Mouse (Mus musculus) spleen, postnatal 4 days (tissue): ENCODE measurements around the gene Pa2g4.

ENCODE experiments used
- DNase-seq, 2 experiments: peaks; one replicate each; pipeline ENCODE4 v3.0.0; 2022; ENCODE audit warnings: low spot score in 2 of 2

The Pa2g4 gene

DNA sequence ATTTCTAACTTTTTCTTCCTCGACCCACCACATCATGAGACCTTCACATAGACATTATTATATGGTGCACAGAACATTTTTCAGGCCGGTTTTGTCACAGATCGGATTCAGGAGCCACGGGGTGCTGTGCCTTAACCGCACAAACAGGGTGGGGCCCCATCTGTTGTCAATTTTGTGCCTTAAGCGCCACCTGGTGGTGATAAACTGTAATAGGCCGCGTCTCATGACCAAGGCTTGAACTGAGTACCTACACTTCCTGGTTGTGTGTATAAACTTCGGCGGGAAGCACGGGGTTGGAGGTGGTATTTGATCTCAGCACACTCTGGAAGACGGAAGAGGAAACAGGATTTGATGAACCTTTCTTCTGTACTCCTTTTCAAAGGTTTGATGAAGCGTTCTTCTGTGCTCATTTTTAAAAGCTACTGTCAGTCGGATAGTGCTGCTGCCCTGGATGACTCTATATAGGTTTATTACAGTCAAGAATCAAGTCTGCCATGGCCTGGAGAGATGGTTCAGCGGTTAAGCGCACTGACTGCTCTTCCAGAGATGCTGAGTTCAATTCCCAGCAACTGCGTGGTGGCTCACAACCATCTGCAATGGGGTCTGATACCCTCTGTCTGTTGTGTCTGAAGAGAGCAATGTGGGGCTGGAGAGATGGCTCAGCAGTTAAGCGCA is 29.4 kb downstream of the Pa2g4 start:
- peak; percentile 92 to 94 for DNase-seq

DNA sequence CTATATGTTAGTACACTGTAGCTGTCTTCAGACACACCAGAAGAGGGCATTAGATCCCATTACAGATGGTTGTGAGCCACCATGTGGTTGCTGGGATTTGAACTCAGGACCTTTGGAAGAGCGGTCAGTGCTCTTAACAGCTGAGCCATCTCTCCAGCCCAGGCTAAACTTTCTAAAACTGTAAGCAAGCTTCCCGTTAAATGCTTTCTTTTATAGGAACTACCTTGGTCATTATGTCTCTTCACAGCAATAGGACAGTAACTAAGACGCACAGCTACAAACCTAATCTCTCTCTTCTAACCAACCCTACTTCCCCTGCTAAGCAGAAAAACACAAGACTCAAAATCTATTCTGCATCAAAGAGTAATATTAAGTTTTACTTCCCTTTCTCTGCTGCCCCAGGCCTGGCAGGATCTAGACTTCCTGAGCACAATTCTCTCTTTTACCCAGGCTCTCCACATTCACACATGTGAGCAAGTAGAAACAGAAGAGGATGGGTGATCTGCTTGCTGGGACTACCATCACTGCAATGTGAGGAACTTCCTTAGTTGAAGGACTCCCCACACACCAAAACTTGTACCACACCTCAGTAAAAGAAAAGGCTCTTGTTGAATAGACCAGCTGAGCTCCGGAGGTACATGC is 30.0 kb downstream of the Pa2g4 start:
- no peak for DNase-seq

DNA sequence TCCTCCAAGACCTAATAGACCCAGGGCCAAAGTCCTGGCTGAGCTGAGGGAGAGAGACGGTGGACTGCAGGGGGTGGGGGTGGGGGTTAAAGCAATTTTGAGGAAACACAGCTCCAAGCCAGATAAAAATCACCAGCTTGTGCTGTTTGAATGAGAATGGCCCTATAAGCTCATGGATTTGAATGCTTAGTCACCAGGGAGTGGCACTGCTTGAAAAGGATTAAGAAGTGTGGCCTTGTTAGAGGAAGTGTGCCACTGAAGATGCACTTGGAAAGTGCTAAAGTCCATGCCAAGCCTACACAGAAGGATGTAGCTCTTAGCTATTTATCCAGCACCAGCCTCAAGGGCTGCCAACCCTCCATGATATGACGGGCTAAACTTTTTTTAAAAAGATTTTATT is 30.6 kb downstream of the Pa2g4 start:
- no peak for DNase-seq

DNA sequence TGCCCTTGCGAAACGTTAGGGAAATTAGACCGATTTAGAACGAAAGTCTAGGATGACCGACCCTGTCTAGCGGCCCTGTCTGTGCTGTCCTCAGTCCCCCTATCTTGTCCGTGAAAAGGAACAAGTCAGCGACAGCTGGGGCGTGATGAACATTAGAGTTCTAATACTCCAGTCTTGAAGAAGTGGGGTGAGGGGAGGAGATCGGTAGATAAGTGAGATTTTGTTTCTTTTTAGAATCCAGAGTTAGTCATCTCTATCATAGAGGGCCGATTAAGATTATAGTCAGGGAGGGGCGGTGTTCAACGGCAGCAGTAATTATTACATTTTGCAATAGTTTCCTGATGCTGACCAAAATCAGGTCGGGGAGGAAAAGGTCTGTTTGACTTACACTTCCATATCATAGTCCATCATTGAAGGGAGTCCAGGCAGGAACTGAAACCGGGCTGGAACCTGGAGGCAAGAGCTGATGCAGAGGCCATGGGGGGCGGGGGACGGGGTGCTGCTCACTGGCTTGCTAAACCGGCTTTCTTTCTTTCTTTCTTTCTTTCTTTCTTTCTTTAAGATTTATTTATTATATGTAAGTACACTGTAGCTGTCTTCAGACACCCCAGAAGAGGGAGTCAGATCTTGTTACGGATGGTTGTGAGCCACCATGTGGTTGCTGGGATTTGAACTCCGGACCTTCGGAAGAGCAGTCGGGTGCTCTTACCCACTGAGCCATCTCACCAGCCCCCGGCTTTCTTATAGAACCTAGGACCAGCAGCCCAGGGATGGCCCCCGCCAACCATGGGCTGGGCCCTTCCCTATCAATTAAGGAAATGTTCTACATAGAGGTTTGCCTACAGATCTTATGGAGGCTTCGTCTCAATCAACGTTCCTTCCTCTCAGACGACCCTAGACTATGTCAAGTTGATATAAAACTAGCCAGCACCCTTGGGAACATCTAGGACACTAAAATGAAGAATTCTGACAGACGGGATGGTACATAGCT is 39.1 kb downstream of the Pa2g4 start:
- DNase-seq, result no peak

DNA sequence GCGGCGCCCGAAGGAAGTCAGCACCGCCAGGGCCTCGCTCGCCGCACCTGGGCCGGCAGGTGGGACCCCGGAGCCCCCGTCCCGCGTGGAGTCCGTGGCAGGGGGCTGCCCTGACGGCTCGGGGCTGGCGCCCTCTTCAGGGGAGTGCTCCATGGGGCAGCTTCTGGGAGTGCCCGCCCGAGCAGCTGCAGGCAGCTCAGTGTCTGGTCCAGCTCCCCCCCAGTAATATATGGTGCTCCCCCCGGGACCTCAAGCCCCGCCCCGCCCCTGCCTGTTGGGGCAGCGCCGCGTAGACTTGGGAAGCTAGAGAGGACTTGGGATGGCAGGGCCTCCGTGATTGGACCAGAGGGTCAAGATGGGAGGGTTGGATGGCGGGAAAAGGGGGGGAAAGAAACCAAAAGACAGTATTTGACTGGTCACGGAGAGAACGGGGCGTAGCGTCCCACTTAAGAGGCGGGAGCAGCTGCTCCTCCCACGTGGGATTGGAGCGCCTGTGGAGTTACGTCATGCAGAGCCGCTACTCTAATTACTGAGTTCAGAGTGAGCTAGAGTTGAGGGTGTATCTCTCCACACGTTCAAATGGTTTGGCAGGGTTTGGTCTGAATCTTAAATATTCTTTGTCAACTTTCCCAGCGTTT is 40.0 kb downstream of the Pa2g4 start, which contains the start of gene Esyt1:
Esyt1 (minus strand) TSS at position 201 of the 638 bp plus-strand sequence.
- DNase-seq, result peak; percentile 90 to 93

DNA sequence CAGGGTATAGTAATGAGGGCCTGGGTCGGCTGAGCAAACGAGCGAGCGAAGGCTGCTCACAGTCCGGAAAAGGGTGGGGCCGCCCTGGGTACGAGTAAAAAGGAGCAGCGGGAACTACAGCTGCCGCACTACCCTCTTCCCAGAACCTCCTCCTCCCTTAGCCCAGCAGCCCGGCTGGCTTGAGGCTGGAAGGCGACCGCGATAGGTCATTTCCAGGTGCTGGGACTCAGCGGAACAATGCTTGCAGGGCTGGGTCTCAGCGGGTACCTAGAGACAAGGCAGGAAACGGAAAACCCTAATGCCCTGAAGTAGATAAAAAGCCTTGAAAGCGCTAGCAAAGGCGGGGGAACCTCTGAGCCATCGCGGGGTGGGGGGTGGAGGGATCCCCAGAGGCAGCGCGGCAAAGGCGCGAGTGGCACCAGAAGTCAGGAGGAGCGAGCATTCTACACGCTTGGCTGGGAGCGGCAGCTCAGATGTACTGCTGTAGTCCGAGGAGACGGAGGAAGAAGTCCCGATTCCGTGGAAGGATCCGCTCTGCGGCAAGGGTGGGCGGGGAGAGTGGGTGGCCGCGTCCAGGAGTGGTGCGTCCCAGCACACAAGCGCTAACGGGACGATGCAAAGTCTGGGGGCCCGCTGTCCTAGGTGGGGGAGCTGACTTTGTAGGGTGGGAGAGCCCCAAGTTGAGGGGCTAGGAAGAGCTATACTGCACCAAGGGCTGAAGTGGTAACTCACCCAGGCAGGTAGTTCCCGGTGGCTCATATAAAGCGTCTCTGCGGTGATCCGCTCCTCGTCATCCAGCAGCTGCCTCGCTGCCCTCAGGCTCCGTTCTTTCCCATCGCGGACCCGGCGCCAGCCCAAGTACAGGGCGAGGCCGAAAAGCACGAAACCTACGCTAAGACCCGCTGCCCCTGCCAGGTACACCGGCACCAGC is 40.8 kb downstream of the Pa2g4 start:
- peak; percentile 63 to 86 for DNase-seq

DNA sequence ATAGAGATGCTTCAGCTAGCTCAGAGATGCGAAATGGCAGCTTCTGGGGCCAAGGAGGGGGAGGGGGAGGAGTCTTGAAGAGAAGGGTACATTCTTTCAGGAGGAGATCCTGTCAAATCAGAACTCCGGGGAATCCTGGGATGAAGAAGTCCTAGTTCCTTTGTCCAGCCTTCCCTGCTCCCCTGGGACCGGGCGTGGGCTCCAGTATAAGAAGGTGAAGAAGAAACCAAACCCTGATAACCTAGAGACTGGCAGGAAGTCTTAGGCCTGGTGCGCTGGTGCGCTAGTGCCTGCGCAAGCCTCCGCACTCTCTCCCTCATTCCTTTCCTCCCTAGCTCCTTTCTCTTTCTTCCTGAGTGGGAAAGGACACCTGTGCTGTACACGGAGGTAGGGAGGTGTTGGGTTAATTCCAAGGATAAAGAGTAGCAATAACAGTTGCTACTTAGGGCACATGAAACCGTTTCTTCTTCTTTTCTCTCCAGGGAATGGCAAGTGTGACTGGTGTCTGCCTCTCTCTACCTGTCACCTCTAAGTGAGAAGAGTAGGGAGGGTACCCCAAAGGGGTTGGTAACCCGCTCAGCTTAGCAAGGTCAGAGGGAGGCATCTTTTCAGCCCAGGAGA is 41.6 kb downstream of the Pa2g4 start:
- no peak for DNase-seq

DNA sequence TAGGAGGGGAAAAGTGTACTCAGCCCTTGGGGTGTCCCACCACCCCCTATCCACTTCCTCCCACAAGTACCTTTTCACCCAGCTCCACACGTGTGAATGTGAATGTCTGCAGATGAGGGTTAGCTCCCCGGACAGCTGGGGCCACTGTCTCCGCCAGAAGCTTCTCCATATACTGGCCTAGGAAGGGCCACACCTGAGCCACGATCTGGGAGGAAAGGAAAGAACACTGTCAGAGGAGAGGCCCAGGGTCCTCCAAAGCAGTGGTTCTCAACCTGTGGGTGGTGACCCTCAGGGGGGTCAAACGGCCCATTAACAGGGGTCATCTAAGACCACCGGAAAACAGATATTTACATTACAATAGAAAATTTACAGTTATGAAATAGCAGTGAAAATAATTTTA is 43.4 kb downstream of the Pa2g4 start:
- no peak for DNase-seq

DNA sequence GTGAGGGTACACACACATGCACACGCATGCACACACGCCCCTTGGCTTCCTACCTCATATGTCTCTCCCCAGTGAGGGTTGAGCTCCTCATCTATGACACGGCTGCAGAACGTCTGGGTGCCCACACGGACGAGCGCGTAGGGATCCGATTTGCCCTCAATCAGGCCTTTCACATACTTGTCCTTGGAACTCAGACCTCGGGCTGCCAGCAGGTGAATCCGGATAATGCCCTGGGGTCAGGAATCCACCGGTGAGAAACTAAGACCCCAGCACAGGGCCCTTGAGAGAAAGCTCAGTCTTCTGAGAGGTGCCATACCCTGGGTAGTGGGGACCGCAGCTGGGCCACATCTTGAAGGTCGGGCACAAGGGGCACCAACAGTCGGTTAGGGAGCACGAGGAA is 45.2 kb downstream of the Pa2g4 start:
- DNase-seq, result no peak

DNA sequence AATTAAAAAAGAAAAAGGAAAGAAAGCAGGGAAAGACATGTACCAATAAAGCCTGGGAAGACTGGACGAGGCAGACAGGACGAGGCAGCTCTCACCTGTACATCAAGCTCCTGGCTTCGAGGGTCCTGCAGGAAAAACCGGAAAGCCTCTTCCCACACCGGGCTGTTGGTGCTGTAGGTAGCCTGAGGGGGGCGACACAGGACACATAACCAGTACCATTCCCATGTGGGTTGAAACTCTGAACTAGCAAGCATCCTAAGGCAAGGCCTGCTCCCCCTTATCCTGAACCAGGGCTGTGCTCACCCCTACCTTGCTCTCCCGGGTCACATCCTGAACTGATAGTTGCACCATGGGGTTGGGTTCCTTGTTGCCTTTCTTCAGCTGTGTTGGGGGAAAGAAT is 47.0 kb downstream of the Pa2g4 start:
- DNase-seq, result no peak

DNA sequence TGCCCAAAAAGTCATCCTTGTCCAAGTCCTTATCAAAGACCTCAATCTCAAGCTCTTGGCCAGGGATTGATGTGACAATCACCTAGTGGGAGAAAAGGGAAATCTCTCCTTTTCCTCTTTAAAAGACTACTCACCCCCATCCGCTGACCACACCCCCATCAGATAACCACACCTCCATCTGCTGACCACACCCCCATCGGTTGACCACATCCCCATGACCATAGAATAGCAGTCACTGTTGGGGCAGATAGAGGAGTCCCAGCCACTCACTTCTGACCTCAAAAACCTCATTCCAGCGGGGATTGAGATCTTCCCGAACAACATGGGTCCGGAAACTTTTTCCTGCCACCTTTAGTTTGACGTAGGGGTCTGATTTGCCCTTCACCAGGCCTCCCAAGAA is 49.1 kb downstream of the Pa2g4 start:
- DNase-seq, result no peak

DNA sequence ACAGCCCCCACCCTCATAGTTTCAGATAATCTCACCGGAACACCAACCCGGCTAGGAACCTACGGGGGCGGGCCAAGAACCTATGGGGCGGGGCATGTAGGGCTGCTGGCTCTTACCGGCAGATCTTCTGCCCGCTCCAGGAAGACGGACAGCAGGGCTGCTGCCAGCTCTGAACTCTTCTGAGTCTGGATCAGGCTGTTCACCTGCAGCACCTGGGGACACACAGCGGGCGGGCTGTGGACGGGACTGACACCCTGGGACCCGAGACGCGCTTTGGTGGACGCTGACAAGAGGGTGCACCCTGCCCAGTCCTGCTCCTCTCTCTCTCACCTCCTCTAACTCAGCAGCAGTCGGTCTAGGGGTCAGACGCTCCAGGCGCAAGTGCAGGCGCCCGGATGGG is 49.8 kb downstream of the Pa2g4 start:
- DNase-seq, result no peak

DNA sequence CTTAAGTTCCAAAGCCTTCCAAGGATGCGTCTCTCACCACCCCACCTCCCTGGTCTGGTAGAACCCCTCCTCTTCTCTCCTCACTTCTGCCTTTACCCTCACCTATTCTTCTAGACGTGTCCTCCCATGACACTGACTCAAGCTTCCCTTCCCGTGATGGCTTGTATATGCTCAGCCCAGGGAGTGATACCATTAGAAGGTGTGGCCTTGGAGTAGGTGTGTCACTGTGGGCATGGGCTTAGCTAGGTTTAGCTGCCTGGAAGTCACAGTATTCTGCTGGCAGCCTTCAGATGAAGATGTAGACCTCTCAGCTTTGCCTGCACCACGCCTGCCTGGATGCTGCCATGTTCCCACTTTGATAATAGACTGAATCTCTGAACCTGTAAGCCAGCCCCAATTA is 50.7 kb downstream of the Pa2g4 start:
- no peak for DNase-seq

DNA sequence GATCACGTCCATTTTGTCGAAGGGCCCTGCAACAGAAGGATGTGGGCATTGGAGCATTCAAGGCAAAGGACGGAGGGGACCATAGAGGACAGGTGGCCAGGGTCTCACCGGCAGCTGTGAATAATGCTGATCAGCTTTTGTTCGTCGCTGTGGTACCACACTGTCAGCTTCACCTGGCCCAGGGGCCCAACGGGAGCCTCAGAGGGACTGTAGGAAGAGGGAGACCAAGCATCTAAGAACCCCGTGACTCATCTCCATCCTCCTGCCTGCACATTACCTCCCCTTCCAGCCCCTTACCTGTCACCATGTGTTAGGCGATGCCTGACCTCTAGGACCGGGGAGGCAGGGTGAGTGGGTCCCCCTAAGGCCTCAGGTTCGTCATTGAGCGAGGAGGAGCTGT is 54.0 kb downstream of the Pa2g4 start:
- DNase-seq, result no peak

DNA sequence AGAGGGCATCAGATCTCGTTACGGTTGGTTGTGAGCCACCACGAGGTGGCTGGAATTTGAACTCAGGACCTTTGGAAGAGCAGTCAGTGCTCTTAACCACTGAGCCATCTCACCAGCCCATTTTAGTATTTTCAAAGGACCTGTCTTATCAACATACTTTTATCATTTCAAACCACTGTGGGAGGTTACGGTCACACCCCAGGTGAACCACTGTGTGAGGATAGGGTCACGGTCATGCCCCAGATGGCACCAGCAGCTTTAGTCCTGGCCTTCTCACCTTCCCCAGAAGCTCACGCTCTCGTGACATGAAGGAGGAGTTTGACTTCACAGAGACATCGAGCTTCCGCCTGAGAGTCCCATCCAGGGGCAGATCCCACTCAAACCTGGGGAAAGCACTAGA is 54.6 kb downstream of the Pa2g4 start:
- DNase-seq, result no peak

DNA sequence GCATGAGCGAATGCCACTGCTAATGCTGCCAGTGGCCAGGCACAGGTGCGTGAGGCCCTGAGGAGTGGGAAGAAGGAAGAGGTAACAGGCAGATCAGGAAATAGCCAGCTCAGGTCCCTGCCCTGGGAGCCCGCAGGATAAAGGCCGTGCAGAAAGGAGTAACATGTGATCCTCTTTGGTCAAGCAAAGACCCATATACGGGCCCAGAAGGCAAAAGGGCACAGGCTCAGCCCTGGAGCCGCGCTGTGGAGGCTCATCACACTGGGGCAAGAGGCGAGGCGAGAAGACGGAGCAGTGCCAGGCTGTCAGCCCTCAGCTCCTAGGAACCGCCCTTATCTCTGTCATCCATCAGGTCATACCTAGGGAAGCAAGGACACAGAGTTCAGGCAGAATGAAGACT is 55.5 kb downstream of the Pa2g4 start:
- DNase-seq, result no peak

DNA sequence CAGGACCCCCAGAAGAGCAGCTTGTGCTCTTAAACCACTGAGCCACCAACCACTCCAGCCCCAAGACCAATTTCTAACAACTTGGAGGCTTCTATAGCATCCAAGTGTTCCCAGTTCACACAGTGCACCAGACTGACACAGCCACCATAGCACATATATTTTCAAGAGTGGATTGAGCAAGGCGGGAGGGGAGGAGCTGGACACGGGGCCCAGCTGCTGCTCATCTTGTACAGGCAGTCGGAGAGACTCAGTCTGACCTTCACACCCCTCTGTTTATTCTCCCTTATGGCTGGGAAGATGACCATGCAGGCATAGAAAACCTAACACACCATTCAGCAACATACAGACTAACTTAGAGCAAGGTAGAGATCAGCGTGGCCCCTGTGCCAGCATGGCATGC is 56.0 kb downstream of the Pa2g4 start:
- DNase-seq, result no peak

DNA sequence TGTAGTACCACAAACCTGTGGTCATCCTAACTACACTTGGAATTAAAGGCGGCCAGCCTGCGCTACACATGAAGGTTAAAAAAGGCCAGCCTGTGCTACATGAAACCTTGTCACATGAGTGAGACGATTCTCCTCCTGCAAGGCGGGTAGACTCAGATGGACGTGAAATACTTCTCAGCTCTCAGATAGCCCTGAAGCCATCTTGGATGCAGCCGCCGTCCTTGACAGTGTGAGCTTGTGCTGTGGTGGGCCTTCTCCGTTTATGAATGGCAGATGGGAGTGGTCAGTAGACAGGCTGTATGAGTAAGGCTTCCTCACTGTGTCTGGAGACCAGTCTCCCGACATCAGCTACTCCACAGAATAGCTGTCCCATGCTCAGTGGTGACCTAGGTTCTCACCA is 56.6 kb downstream of the Pa2g4 start:
- DNase-seq, result no peak

DNA sequence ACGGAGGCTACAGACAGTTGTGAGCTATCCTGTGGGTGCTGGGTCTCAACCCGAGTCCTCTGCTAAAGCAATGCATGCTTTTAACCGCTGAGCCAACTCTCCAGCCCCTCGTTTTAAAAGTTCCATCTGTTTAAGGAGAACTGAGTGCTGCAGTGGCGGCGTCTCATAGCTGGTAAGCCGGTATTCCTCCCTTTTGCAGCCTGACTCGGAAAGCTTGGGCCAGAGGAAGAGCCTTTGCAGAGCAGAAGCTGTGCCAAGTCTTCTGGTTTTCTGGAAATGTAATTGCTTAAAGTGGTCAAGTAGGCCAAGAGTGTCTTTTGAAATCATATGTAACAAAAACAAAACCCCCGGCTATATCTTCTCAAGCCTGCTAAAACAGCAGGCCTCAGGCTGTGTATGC is 57.5 kb downstream of the Pa2g4 start:
- no peak for DNase-seq
